Mouse (Mus musculus) neural tube, embryonic 15.5 days (tissue): ENCODE results near the gene Gm20388. TPM values are rescaled to one million over a fixed set of nuclear protein-coding genes. Genes with fewer than 3 reads are reported as not detected.
A peak's percentile ranks its signal among the peaks of the same experiment; 100 is the strongest.

Source experiments
- ATAC-seq: fragments of 200-750 bp; cut with Nextera tagmentation; 2 replicates; pipeline ENCODE4 v1.8.0; 2017; ENCODE audit warnings: mild to moderate bottlenecking, moderate TSS enrichment, moderate library complexity; ENCODE audit not compliant: low FRiP score
- H3K27ac ChIP-seq: fragments of 300-500 bp; sonication (generic); replicated peaks from 2 replicates; pipeline ENCODE4 v1.5.1; 2015; ENCODE audit warnings: mild to moderate bottlenecking, inconsistent platforms
- H3K27me3 ChIP-seq: fragments of 300-500 bp; sonication (generic); replicated peaks from 2 replicates; pipeline ENCODE4 v1.6.1; 2015; ENCODE audit warnings: inconsistent platforms
- H3K36me3 ChIP-seq: fragments of 300-500 bp; sonication (generic); 2 replicates; pipeline ENCODE4 v1.6.1; 2015; ENCODE audit warnings: inconsistent platforms
- H3K4me1 ChIP-seq: fragments of 300-500 bp; sonication (generic); 2 replicates; pipeline ENCODE4 v1.6.1; 2015; ENCODE audit warnings: inconsistent platforms
- H3K4me2 ChIP-seq: fragments of 300-500 bp; sonication (generic); 2 replicates; pipeline ENCODE4 v1.6.1; 2015; ENCODE audit warnings: inconsistent platforms, mild to moderate bottlenecking, moderate library complexity
- H3K4me3 ChIP-seq: fragments of 300-500 bp; sonication (generic); replicated peaks from 2 replicates; pipeline ENCODE4 v1.5.1; 2015; ENCODE audit warnings: mild to moderate bottlenecking, inconsistent platforms
- H3K9ac ChIP-seq: fragments of 300-500 bp; sonication (generic); replicated peaks from 2 replicates; pipeline ENCODE4 v1.6.1; 2015; ENCODE audit warnings: mild to moderate bottlenecking, inconsistent platforms
- H3K9me3 ChIP-seq: fragments of 300-500 bp; sonication (generic); replicated peaks from 2 replicates; pipeline ENCODE4 v1.6.1; 2016; ENCODE audit warnings: inconsistent platforms
- WGBS: fragments of 180-500 bp; shearing (Covaris S2); methylation state at CpG from one replicate; pipeline ENCODE4 v1.1.7; 2015; ENCODE audit warnings: mixed read lengths; 5-methylcytosine and 5-hydroxymethylcytosine counted together
- polyA plus RNA-seq: library from polyadenylated mRNA; unstranded; fragments of >200 nt; fragmentation: Nextera tagmentation; extraction: Ambion mirVana; gene quantifications from 2 replicates; pipeline ENCODE4 v1.2.1, GENCODE M21; 2015

Gene Gm20388
- polyA plus RNA-seq, 1 experiment from 2014 or later = not detected

DNA sequence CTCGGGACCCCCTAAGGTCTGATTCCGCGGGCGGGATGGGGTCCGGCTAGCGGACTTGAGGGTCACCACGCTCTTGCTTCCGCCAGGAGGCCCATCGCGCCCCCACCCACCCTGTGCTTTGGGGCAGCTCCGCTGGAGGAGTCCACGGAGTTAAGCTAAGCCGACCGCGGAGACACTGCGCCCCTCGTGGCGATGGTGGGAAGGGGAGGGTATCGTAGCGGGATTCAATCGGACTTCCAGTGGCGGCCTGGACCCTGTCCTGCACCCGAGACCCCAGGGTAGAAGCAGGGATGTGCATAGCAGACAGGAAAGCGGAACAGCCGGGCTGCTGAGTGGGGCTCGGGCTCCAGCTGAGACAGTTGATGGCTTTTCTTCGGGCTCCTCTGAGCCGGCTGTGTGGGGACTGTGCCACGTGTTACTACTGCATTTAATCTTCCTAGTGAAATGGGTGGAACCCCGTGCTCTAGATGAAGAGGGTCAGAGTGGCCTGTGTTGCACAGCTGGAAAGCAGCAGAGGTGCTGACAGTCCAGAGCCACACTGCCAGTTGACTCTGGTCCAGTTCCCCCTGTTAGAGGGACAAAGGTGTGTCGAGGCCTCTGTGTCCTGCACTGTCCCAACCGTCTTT is 2320.2 kb downstream of the Gm20388 start:
- Histone ChIP-seq H3K27me3 (peaks cover 52% of the 10 kb centered on the region), H3K4me1 (peaks cover 24% of the 10 kb centered on the region), H3K9me3 (no peaks in the 10 kb centered on the region), H3K9ac (peak overlapping the region; percentile 52), H3K36me3 (no peaks in the 10 kb centered on the region), H3K4me2 (peak overlapping the region; percentile 91), H3K4me3 (peak overlapping the region; percentile 52), H3K27ac (no peak overlapping the region)
- 4% methylated on average over 32 of the region's 32 CpGs for WGBS
- ATAC-seq = peak; percentile 54; the same call in 1 of the 2 replicates

GRCm38 (mm10) chr8:122234055-122234454 is 2323.4 kb downstream of the Gm20388 start:
- ATAC-seq = no peak
- no peak overlapping the region for H3K4me2 ChIP-seq
- peaks cover 24% of the 10 kb centered on the region for H3K4me1 ChIP-seq
- H3K27ac ChIP-seq = no peak overlapping the region
- peaks cover 28% of the 10 kb centered on the region for H3K27me3 ChIP-seq
- no peak overlapping the region for H3K4me3 ChIP-seq
- 37% methylated on average over 11 of the region's 11 CpGs for WGBS
- no peaks in the 10 kb centered on the region for H3K9me3 ChIP-seq
- H3K9ac ChIP-seq = no peak overlapping the region
- H3K36me3 ChIP-seq = no peaks in the 10 kb centered on the region

GRCm38 (mm10) chr8:122236521-122236920 is 2325.9 kb downstream of the Gm20388 start:
- Histone ChIP-seq H3K9ac (no peak overlapping the region), H3K4me1 (peaks cover 6% of the 10 kb centered on the region; the same call in 1 of the 2 replicates), H3K27ac (no peak overlapping the region), H3K4me2 (no peak overlapping the region), H3K27me3 (peaks cover 16% of the 10 kb centered on the region), H3K36me3 (no peaks in the 10 kb centered on the region), H3K9me3 (no peaks in the 10 kb centered on the region), H3K4me3 (no peak overlapping the region)
- 85% methylated on average over 3 of the region's 3 CpGs for WGBS
- ATAC-seq = no peak

- 89% methylated on average over 11 of the region's 11 CpGs for WGBS
- Histone ChIP-seq H3K4me1 (peaks cover 6% of the 10 kb centered on the region; the same call in 1 of the 2 replicates), H3K9ac (no peak overlapping the region), H3K27ac (no peak overlapping the region), H3K27me3 (no peaks in the 10 kb centered on the region), H3K36me3 (no peaks in the 10 kb centered on the region), H3K4me3 (no peak overlapping the region), H3K4me2 (no peak overlapping the region), H3K9me3 (no peaks in the 10 kb centered on the region)
- no peak for ATAC-seq
These were observed 2327.6 kb downstream of the Gm20388 start for GRCm38 (mm10) chr8:122238225-122238624.

- H3K9me3 ChIP-seq = no peaks in the 10 kb centered on the region
- H3K4me3 ChIP-seq = no peak overlapping the region
- no peak overlapping the region for H3K9ac ChIP-seq
- no peak overlapping the region for H3K27ac ChIP-seq
- H3K36me3 ChIP-seq = no peaks in the 10 kb centered on the region
- 82% methylated on average over 8 of the region's 8 CpGs for WGBS
- ATAC-seq = no peak
- no peak overlapping the region for H3K4me2 ChIP-seq
- no peaks in the 10 kb centered on the region for H3K27me3 ChIP-seq
- H3K4me1 ChIP-seq = peaks cover 6% of the 10 kb centered on the region; the same call in 1 of the 2 replicates
These were observed 2328.1 kb downstream of the Gm20388 start for GRCm38 (mm10) chr8:122238731-122239130.

GRCm38 (mm10) chr8:122240241-122241026 is 2329.8 kb downstream of the Gm20388 start:
- Histone ChIP-seq H3K27ac (no peak overlapping the region), H3K9me3 (no peaks in the 10 kb centered on the region), H3K36me3 (no peaks in the 10 kb centered on the region), H3K4me1 (no peaks in the 10 kb centered on the region), H3K4me2 (no peak overlapping the region), H3K9ac (no peak overlapping the region), H3K4me3 (no peak overlapping the region), H3K27me3 (no peaks in the 10 kb centered on the region)
- WGBS = 87% methylated on average over 16 of the region's 16 CpGs
- no peak for ATAC-seq

DNA sequence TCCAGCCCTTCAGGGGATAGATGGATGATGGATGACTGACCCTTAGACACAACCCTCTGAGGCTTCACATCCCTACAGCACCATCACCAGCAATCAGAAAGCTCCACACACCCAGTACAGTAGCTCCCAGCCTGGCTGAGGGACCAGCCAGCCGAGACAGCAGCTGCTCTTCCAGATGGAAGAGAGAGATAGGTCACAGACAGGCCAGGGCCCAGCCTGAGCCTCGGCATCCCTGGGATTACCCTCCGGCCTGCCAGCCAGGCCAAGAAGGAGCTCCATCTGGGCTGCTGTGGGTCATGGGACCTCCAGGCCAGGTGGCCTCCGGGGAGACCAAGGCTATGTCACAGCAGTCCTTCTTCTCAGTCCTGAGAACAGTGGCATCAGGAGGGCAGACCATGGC is 2332.7 kb downstream of the Gm20388 start:
- no peak for ATAC-seq
- no peak overlapping the region for H3K27ac ChIP-seq
- no peaks in the 10 kb centered on the region for H3K9me3 ChIP-seq
- H3K4me2 ChIP-seq = no peak overlapping the region
- no peak overlapping the region for H3K4me3 ChIP-seq
- H3K36me3 ChIP-seq = no peaks in the 10 kb centered on the region
- no peak overlapping the region for H3K9ac ChIP-seq
- peaks cover 9% of the 10 kb centered on the region for H3K4me1 ChIP-seq
- WGBS = 79% methylated on average over 4 of the region's 4 CpGs
- no peaks in the 10 kb centered on the region for H3K27me3 ChIP-seq

DNA sequence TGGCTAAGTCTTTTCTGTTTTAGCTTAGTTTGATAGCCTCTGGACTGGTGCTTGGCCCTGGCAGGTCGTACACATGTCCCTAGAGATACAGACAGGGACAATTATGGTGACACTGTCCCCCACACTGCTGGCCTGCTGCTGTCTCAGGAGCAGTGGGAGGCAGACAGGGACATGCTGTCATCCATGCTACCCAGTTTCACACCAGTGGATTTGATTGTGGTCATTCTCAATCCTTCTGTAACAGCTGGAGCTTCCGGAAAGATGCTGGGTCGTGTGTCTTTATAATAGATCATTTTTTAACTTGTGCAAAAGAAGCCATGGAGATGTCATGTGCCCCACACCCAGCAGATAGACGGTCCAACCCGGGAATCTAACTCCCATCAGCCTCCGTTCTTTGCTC is 2334.5 kb downstream of the Gm20388 start:
- H3K9ac ChIP-seq = no peak overlapping the region
- H3K4me1 ChIP-seq = peaks cover 9% of the 10 kb centered on the region
- H3K27ac ChIP-seq = no peak overlapping the region
- ATAC-seq = no peak
- no peaks in the 10 kb centered on the region for H3K9me3 ChIP-seq
- WGBS = 80% methylated on average over 6 of the region's 6 CpGs
- no peaks in the 10 kb centered on the region for H3K36me3 ChIP-seq
- no peak overlapping the region for H3K4me3 ChIP-seq
- H3K27me3 ChIP-seq = no peaks in the 10 kb centered on the region
- H3K4me2 ChIP-seq = no peak overlapping the region

- H3K27ac ChIP-seq = no peak overlapping the region
- ATAC-seq = no peak
- WGBS = 44% methylated on average over 12 of the region's 12 CpGs
- no peaks in the 10 kb centered on the region for H3K9me3 ChIP-seq
- H3K4me1 ChIP-seq = peaks cover 9% of the 10 kb centered on the region
- no peaks in the 10 kb centered on the region for H3K36me3 ChIP-seq
- H3K4me2 ChIP-seq = no peak overlapping the region
- no peak overlapping the region for H3K9ac ChIP-seq
- H3K4me3 ChIP-seq = no peak overlapping the region
- H3K27me3 ChIP-seq = no peaks in the 10 kb centered on the region
These were observed 2335.9 kb downstream of the Gm20388 start for GRCm38 (mm10) chr8:122246257-122247211.

DNA sequence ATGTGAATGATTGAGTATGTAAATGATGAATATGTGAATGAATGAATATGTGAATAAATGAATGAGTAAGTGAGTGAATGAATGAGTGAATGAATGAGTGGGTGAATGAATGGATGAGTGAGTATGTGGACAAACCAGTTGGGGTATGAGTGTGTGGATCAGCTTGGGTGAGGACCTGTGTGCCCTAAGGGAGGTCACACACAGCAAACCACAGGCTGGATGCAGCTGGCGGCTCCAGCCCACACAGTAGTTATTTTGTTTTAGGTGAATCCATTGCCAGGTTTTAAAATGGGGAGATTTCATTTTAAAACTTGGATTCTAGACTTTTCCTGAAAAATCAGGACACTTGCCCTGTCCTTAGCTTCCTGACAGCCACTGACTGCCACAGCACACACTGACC is 2341.1 kb downstream of the Gm20388 start:
- WGBS = 92% methylated on average over 1 of the region's 1 CpGs
- H3K9me3 ChIP-seq = no peaks in the 10 kb centered on the region

GRCm38 (mm10) chr8:122252366-122252765 is 2341.7 kb downstream of the Gm20388 start:
- peaks cover 4% of the 10 kb centered on the region; the same call in 1 of the 2 replicates for H3K4me1 ChIP-seq
- no peak overlapping the region for H3K9ac ChIP-seq
- no peak overlapping the region for H3K4me2 ChIP-seq
- no peaks in the 10 kb centered on the region for H3K9me3 ChIP-seq
- H3K27ac ChIP-seq = no peak overlapping the region
- ATAC-seq = no peak
- 0 out of 2 replicates have a peak, but pooled peaks cover 6% of the 10 kb centered on the region for H3K27me3 ChIP-seq
- no peak overlapping the region for H3K4me3 ChIP-seq
- no peaks in the 10 kb centered on the region for H3K36me3 ChIP-seq
- 54% methylated on average over 5 of the region's 5 CpGs for WGBS

More for the DNA sequence above, 2341.1 kb downstream of the Gm20388 start:
- H3K4me1 ChIP-seq = peaks cover 5% of the 10 kb centered on the region; the same call in 1 of the 2 replicates
- H3K4me2 ChIP-seq = no peak overlapping the region
- H3K27me3 ChIP-seq = 0 out of 2 replicates have a peak, but pooled peaks cover 6% of the 10 kb centered on the region
- H3K9ac ChIP-seq = no peak overlapping the region
- no peak for ATAC-seq
- no peaks in the 10 kb centered on the region for H3K36me3 ChIP-seq
- no peak overlapping the region for H3K27ac ChIP-seq
- no peak overlapping the region for H3K4me3 ChIP-seq
